Mouse (Mus musculus) erythroblast, embryonic 14.5 days (primary cell): Measurements from ENCODE around the gene Resp18. TPM values are rescaled to one million over a fixed set of nuclear protein-coding genes. Genes with fewer than 3 reads are reported as not detected.

ENCODE experiments used
- H3K27me3 ChIP-seq: 2 replicates; pipeline ENCODE4 v1.6.1; 2012; ENCODE audit warnings: inconsistent platforms; ENCODE audit not compliant: control insufficient read depth
- H3K36me3 ChIP-seq: 2 replicates; pipeline ENCODE4 v1.6.1; 2012; ENCODE audit warnings: mild to moderate bottlenecking, inconsistent platforms; ENCODE audit not compliant: control insufficient read depth
- H3K4me1 ChIP-seq: 2 replicates; pipeline ENCODE4 v1.6.1; 2012; ENCODE audit warnings: inconsistent platforms; ENCODE audit not compliant: control insufficient read depth
- H3K4me3 ChIP-seq: replicated peaks from 2 replicates; pipeline ENCODE3; 2012; ENCODE audit warnings: moderate library complexity, mild to moderate bottlenecking, inconsistent platforms
- H3K9me3 ChIP-seq: 2 replicates; pipeline ENCODE4 v1.6.1; 2012; ENCODE audit warnings: low read length, inconsistent platforms, mixed read lengths; ENCODE audit not compliant: control insufficient read depth
- GATA1 ChIP-seq: IDR thresholded peaks from 2 replicates; pipeline ENCODE4 v1.6.1; 2012; ENCODE audit warnings: low read length, inconsistent platforms, mixed read lengths
- TAL1 ChIP-seq: IDR thresholded peaks from 3 replicates; pipeline ENCODE4 v1.6.1; 2012; ENCODE audit warnings: low read length, inconsistent platforms, mixed read lengths
- polyA plus RNA-seq: library from polyadenylated mRNA; stranded (reverse); fragments of >175 nt; gene quantifications from 2 replicates; pipeline ENCODE4 v1.2.3, GENCODE M21; 2012

The Resp18 gene
- polyA plus RNA-seq, 1 experiment: not detected

- peaks cover 54% of the 10 kb centered on the region for H3K36me3 ChIP-seq
These were observed 36.8 kb upstream of the Resp18 start for GRCm38 (mm10) chr1:75315011-75315410.

GRCm38 (mm10) chr1:75311694-75312093, 33.5 kb upstream of the Resp18 start:
- Histone ChIP-seq H3K9me3 (no peaks in the 10 kb centered on the region), H3K4me1 (peaks cover 17% of the 10 kb centered on the region), H3K4me3 (no peak overlapping the region), H3K27me3 (no peaks in the 10 kb centered on the region), H3K36me3 (peaks cover 72% of the 10 kb centered on the region)
- TF ChIP-seq TAL1 (no peak), GATA1 (no peak)

More at GRCm38 (mm10) chr1:75315011-75315410, 36.8 kb upstream of the Resp18 start:
- Histone ChIP-seq H3K27me3 (no peaks in the 10 kb centered on the region), H3K4me3 (no peak overlapping the region), H3K9me3 (0 out of 2 replicates have a peak, but pooled peaks cover 2% of the 10 kb centered on the region), H3K4me1 (peaks cover 36% of the 10 kb centered on the region)
- TF ChIP-seq TAL1 (no peak), GATA1 (no peak)

GRCm38 (mm10) chr1:75304662-75305061, 26.4 kb upstream of the Resp18 start:
- H3K4me1 ChIP-seq: no peaks in the 10 kb centered on the region
- no peak overlapping the region for H3K4me3 ChIP-seq
- H3K27me3 ChIP-seq: no peaks in the 10 kb centered on the region
- no peaks in the 10 kb centered on the region for H3K9me3 ChIP-seq
- peaks cover 16% of the 10 kb centered on the region for H3K36me3 ChIP-seq
- TF ChIP-seq GATA1 (no peak), TAL1 (no peak)

- TF ChIP-seq GATA1 (no peak), TAL1 (no peak)
- Histone ChIP-seq H3K4me1 (no peaks in the 10 kb centered on the region), H3K9me3 (no peaks in the 10 kb centered on the region), H3K27me3 (no peaks in the 10 kb centered on the region), H3K4me3 (no peak overlapping the region), H3K36me3 (no peaks in the 10 kb centered on the region)
These were observed 16.1 kb upstream of the Resp18 start for GRCm38 (mm10) chr1:75294294-75294693.

GRCm38 (mm10) chr1:75293331-75293701, 15.1 kb upstream of the Resp18 start:
- TF ChIP-seq TAL1 (no peak), GATA1 (no peak)
- no peak overlapping the region for H3K4me3 ChIP-seq
- no peaks in the 10 kb centered on the region for H3K36me3 ChIP-seq
- H3K9me3 ChIP-seq: no peaks in the 10 kb centered on the region
- no peaks in the 10 kb centered on the region for H3K4me1 ChIP-seq
- no peaks in the 10 kb centered on the region for H3K27me3 ChIP-seq

- TF ChIP-seq TAL1 (no peak), GATA1 (no peak)
- Histone ChIP-seq H3K27me3 (no peaks in the 10 kb centered on the region), H3K9me3 (no peaks in the 10 kb centered on the region), H3K4me3 (no peak overlapping the region), H3K36me3 (no peaks in the 10 kb centered on the region), H3K4me1 (no peaks in the 10 kb centered on the region)
These were observed 14.5 kb upstream of the Resp18 start for GRCm38 (mm10) chr1:75292476-75293330.

GRCm38 (mm10) chr1:75291321-75291720, 13.1 kb upstream of the Resp18 start:
- Histone ChIP-seq H3K4me1 (no peaks in the 10 kb centered on the region), H3K27me3 (no peaks in the 10 kb centered on the region), H3K9me3 (no peaks in the 10 kb centered on the region), H3K36me3 (no peaks in the 10 kb centered on the region), H3K4me3 (no peak overlapping the region)
- TF ChIP-seq GATA1: no peak
- no peak for TF ChIP-seq TAL1

GRCm38 (mm10) chr1:75290582-75290981, 12.4 kb upstream of the Resp18 start:
- no peaks in the 10 kb centered on the region for H3K9me3 ChIP-seq
- H3K4me1 ChIP-seq: no peaks in the 10 kb centered on the region
- no peaks in the 10 kb centered on the region for H3K36me3 ChIP-seq
- H3K4me3 ChIP-seq: no peak overlapping the region
- H3K27me3 ChIP-seq: no peaks in the 10 kb centered on the region
- TF ChIP-seq TAL1 (no peak), GATA1 (no peak)

GRCm38 (mm10) chr1:75289888-75290431, 11.7 kb upstream of the Resp18 start:
- Histone ChIP-seq H3K36me3 (no peaks in the 10 kb centered on the region), H3K27me3 (no peaks in the 10 kb centered on the region), H3K9me3 (no peaks in the 10 kb centered on the region), H3K4me1 (no peaks in the 10 kb centered on the region), H3K4me3 (no peak overlapping the region)
- TF ChIP-seq TAL1 (no peak), GATA1 (no peak)
